ENCODE assay signal across 8 mouse cellular contexts in genomic region chr8:78063529-78063928, GRCm38 (mm10).
DNase-seq lines count a peak whose midpoint lies in the region; ATAC-seq and TF ChIP-seq lines count a peak whose summit lies in the region.

No protein-coding gene starts in this region.

- no peak overlapping the region for H3K27ac ChIP-seq in spleen, adult 2 months (ENCODE audit: insufficient read depth, low read length)
- no peak overlapping the region for H3K27ac ChIP-seq in embryonic facial prominence, embryonic 10.5 days (replicated peaks)
- H3K27ac ChIP-seq in heart, embryonic 16.5 days (ENCODE audit: low read length), result no peak overlapping the region
- no peak overlapping the region for H3K27ac ChIP-seq in layer of hippocampus, adult 2 months
- no peak overlapping the region for H3K27ac ChIP-seq in liver, embryonic 16.5 days (ENCODE audit: low read length)

- TF ChIP-seq CTCF in spleen, adult 2 months (IDR thresholded peaks at IDR 0.05; ENCODE audit: extremely low read depth, insufficient read depth, insufficient read length, insufficient replicate concordance), result 0 out of 2 replicates have a peak, but pooled peaks have one; percentile 6
- TF ChIP-seq CTCF in layer of hippocampus, adult 2 months (conservative IDR thresholded peaks at IDR 0.05), result peak; percentile 80

- no peak overlapping the region for H3K4me3 ChIP-seq in spleen, adult 2 months (ENCODE audit: extremely low read depth, insufficient read depth, insufficient read length)
- peak overlapping the region; percentile 42 for H3K4me3 ChIP-seq in embryonic facial prominence, embryonic 10.5 days
- H3K4me3 ChIP-seq in heart, embryonic 16.5 days (ENCODE audit: low read length), result peak overlapping the region; percentile 46
- H3K4me3 ChIP-seq in layer of hippocampus, adult 2 months, result peak overlapping the region; percentile 34
- H3K4me3 ChIP-seq in liver, embryonic 16.5 days (ENCODE audit: low read depth, low read length), result no peak overlapping the region; the same call in 1 of the 2 replicates

- H3K4me1 ChIP-seq in spleen, adult 2 months (ENCODE audit: control insufficient read depth, insufficient read depth, insufficient read length), result no peaks in the 10 kb centered on the region
- peaks cover 10% of the 10 kb centered on the region for H3K4me1 ChIP-seq in embryonic facial prominence, embryonic 10.5 days
- H3K4me1 ChIP-seq in heart, embryonic 16.5 days (ENCODE audit: control insufficient read depth, insufficient read depth, low read length), result peaks cover 4% of the 10 kb centered on the region; the same call in 1 of the 2 replicates
- no peaks in the 10 kb centered on the region for H3K4me1 ChIP-seq in liver, embryonic 16.5 days (ENCODE audit: control insufficient read depth, low read depth, low read length)

- no peaks in the 10 kb centered on the region for H3K27me3 ChIP-seq in spleen, adult 2 months (ENCODE audit: control insufficient read depth, insufficient read depth, low read length)
- H3K27me3 ChIP-seq in embryonic facial prominence, embryonic 10.5 days (replicated peaks; ENCODE audit: low read depth, poor library complexity, severe bottlenecking), result peaks cover 53% of the 10 kb centered on the region
- peaks cover 6% of the 10 kb centered on the region; the same call in 1 of the 2 replicates for H3K27me3 ChIP-seq in heart, embryonic 16.5 days (ENCODE audit: control insufficient read depth, insufficient read depth, low read length)
- peaks cover 8% of the 10 kb centered on the region for H3K27me3 ChIP-seq in liver, embryonic 16.5 days (ENCODE audit: control insufficient read depth, insufficient read depth, low read depth, low read length)

- TF ChIP-seq POLR2A in spleen, adult 2 months (IDR thresholded peaks at IDR 0.05; ENCODE audit: low read depth, low read length), result no peak

- no peak for DNase-seq in spleen, adult 2 months (ENCODE audit: low read depth in 1 of 2, low spot score in 2 of 2)
- DNase-seq in spleen, adult 12 weeks (ENCODE audit: low spot score), result no peak
- peak; percentile 79 for DNase-seq in embryonic facial prominence, embryonic 10.5 days (ENCODE audit: low spot score)
- DNase-seq in layer of hippocampus, adult 2 months (ENCODE audit: low spot score in 2 of 2), result peak; percentile 52 to 63
- DNase-seq in ovary, postnatal 14 days (ENCODE audit: low spot score), result peak; percentile 34

- peak overlapping the region; percentile 75 for H3K4me2 ChIP-seq in heart, embryonic 16.5 days (ENCODE audit: low read depth, low read length)
- peak overlapping the region; percentile 41 for H3K4me2 ChIP-seq in liver, embryonic 16.5 days (ENCODE audit: low read depth, low read length)

- H3K9me3 ChIP-seq in embryonic facial prominence, embryonic 10.5 days, result no peaks in the 10 kb centered on the region
- no peaks in the 10 kb centered on the region for H3K9me3 ChIP-seq in heart, embryonic 16.5 days (replicated peaks; ENCODE audit: control insufficient read depth, low read length)
- H3K9me3 ChIP-seq in liver, embryonic 16.5 days (replicated peaks; ENCODE audit: control insufficient read depth, low read length), result no peaks in the 10 kb centered on the region

- 12% methylated on average over 13 of the region's 13 CpGs for WGBS in spleen, adult 2 months
- 5% methylated on average over 13 of the region's 13 CpGs for WGBS in embryonic facial prominence, embryonic 10.5 days
- WGBS in heart, embryonic 16.5 days, result 6% methylated on average over 13 of the region's 13 CpGs
- 6% methylated on average over 13 of the region's 13 CpGs for WGBS in liver, embryonic 16.5 days (ENCODE audit: insufficient replicate concordance)

- no peaks in the 10 kb centered on the region for H3K36me3 ChIP-seq in spleen, adult 2 months (ENCODE audit: control insufficient read depth, insufficient read depth, low read length)
- no peaks in the 10 kb centered on the region for H3K36me3 ChIP-seq in embryonic facial prominence, embryonic 10.5 days (replicated peaks)
- no peaks in the 10 kb centered on the region for H3K36me3 ChIP-seq in heart, embryonic 16.5 days (ENCODE audit: control insufficient read depth, insufficient read depth)
- H3K36me3 ChIP-seq in liver, embryonic 16.5 days (ENCODE audit: control insufficient read depth, insufficient read depth), result no peaks in the 10 kb centered on the region

- ATAC-seq in heart, embryonic 16.5 days (replicated peaks; ENCODE audit: extremely low read depth, insufficient read depth, low FRiP score), result no peak; the same call in 1 of the 2 replicates
- ATAC-seq in liver, embryonic 16.5 days (ENCODE audit: low read depth), result no peak
- no peak for ATAC-seq in erythroid progenitor cell, adult 5-6 weeks (replicated peaks; ENCODE audit: low FRiP score, poor library complexity, severe bottlenecking)

- peak overlapping the region; percentile 40; the same call in 1 of the 2 replicates for H3K9ac ChIP-seq in heart, embryonic 16.5 days (ENCODE audit: low read length)
- H3K9ac ChIP-seq in liver, embryonic 16.5 days (ENCODE audit: low read depth, low read length), result no peak overlapping the region

Comparison
In these comparisons a context has a peak if more than half of its experiments do, and no peak if none do; other contexts are left out.
1. DNase-seq: peak in embryonic facial prominence, embryonic 10.5 days (single experiment), layer of hippocampus, adult 2 months (2 of 2) and ovary, postnatal 14 days (single experiment); none in spleen, adult 2 months (0 of 2) and spleen, adult 12 weeks (single experiment).
2. H3K4me3 ChIP-seq: peak in embryonic facial prominence, embryonic 10.5 days (single experiment), heart, embryonic 16.5 days (single experiment) and layer of hippocampus, adult 2 months (single experiment); none in spleen, adult 2 months (single experiment) and liver, embryonic 16.5 days (single experiment).